Mouse (Mus musculus) lung, adult 10 weeks (tissue): ENCODE data around the gene Guca1a. TPM values are rescaled to one million over a fixed set of nuclear protein-coding genes. Genes with fewer than 3 reads are reported as not detected.

Experiments
- polyA plus RNA-seq: library from polyadenylated mRNA; stranded (reverse); fragments of 350-450 nt; fragmentation: Illumina TruSeq; extraction: RNeasy Lipid Tissue Mini Kit (QIAGEN cat#74804); gene quantifications from one replicate; pipeline ENCODE4 v1.2.3, GENCODE M21; 2014; ENCODE audit warnings: low read depth, low replicate concordance; ENCODE audit not compliant: insufficient read depth

The Guca1a gene
- polyA plus RNA-seq, result 1.5 TPM

GRCm38 (mm10) chr17:47400451-47400850, at the start of gene Guca1a:
TSS of gene Guca1a (minus strand) at chr17:47400584.

GRCm38 (mm10) chr17:47436907-47437547, 36.6 kb upstream of the Guca1a start, which contains the start of gene 1700001C19Rik:
TSS of gene 1700001C19Rik (minus strand) at chr17:47437376.

GRCm38 (mm10) chr17:47436156-47436906, 35.9 kb upstream of the Guca1a start, which contains the start of gene AI661453:
TSS of gene AI661453 (plus strand) at chr17:47436615.

GRCm38 (mm10) chr17:47385145-47385544, 15.2 kb downstream of the Guca1a start, which contains the start of gene Guca1b:
TSS of gene Guca1b (plus strand) at chr17:47385393.

GRCm38 (mm10) chr17:47368401-47369086, 31.8 kb downstream of the Guca1a start, which contains the start of gene Mrps10:
TSS of gene Mrps10 (plus strand) at chr17:47368887.

Other genes with a start within 250 kb of the Guca1a start
- 32.4 TPM for gene Mrps10, start 31.7 kb downstream of the Guca1a start, polyA plus RNA-seq
- gene Guca1b, start 15.2 kb downstream of the Guca1a start, polyA plus RNA-seq, result 0.41 TPM
- 9.8 TPM for gene AI661453, start 36.0 kb upstream of the Guca1a start, polyA plus RNA-seq
- 0.48 TPM for gene 1700001C19Rik, start 36.8 kb upstream of the Guca1a start, polyA plus RNA-seq
- gene Taf8, start 101.7 kb upstream of the Guca1a start, polyA plus RNA-seq, result 14.3 TPM
- 106 TPM for gene Ccnd3, start 104.5 kb upstream of the Guca1a start, polyA plus RNA-seq
- gene Bysl, start 210.9 kb upstream of the Guca1a start, polyA plus RNA-seq, result 7.0 TPM
- 16.2 TPM for gene Med20, start 211.0 kb upstream of the Guca1a start, polyA plus RNA-seq
- 0.87 TPM for gene Gm20517, start 211.0 kb upstream of the Guca1a start, polyA plus RNA-seq
- 1.2 TPM for gene Usp49, start 230.1 kb upstream of the Guca1a start, polyA plus RNA-seq